Comparison of ENCODE assay signal across 19 mouse cellular contexts in genomic region chr2:28917156-28917517, GRCm38 (mm10). TPM values are rescaled to one million over a fixed set of nuclear protein-coding genes. Genes with fewer than 3 reads are reported as not detected.
A peak's percentile ranks its signal among the peaks of the same experiment; 100 is the strongest.
DNase-seq lines count a peak whose midpoint lies in the region; ATAC-seq lines count a peak whose summit lies in the region.
"Had no signal": no experiment of that assay in that cellular context is flagged by ENCODE, and none has a peak within 500 bp of the region (broad histone marks: within the 10 kb centered on the region; RNA-seq: fewer than 3 reads in every experiment).

No protein-coding gene starts in this region.

- H3K4me1 ChIP-seq in midbrain, embryonic 11.5 days (ENCODE audit: control insufficient read depth, insufficient read depth, low read length): peaks cover 13% of the 10 kb centered on the region; the same call in 1 of the 2 replicates
- H3K4me1 ChIP-seq in neural tube, embryonic 14.5 days (ENCODE audit: control insufficient read depth, insufficient read depth, low read length): no peaks in the 10 kb centered on the region

- H3K36me3 ChIP-seq in midbrain, embryonic 11.5 days (ENCODE audit: control insufficient read depth, insufficient read depth, low read length): no peaks in the 10 kb centered on the region
- no peaks in the 10 kb centered on the region for H3K36me3 ChIP-seq in neural tube, embryonic 14.5 days (ENCODE audit: control insufficient read depth, insufficient read depth, low read length)
- H3K36me3 ChIP-seq: heart, embryonic 12.5 days had no signal

- peak overlapping the region; percentile 47 for H3K4me2 ChIP-seq in midbrain, embryonic 11.5 days
- H3K4me2 ChIP-seq in neural tube, embryonic 14.5 days (ENCODE audit: low read depth, low read length): no peak overlapping the region; the same call in 1 of the 2 replicates

- peaks cover 95% of the 10 kb centered on the region for H3K27me3 ChIP-seq in midbrain, embryonic 11.5 days (ENCODE audit: control insufficient read depth, insufficient read depth, low read length)
- peaks cover 60% of the 10 kb centered on the region for H3K27me3 ChIP-seq in neural tube, embryonic 14.5 days (ENCODE audit: control insufficient read depth, insufficient read depth, low read length)

- DNase-seq in cerebellum, adult 9-11 months: peak; percentile 22
- no peak for DNase-seq in cerebellum, adult 18-20 months
- DNase-seq in retina, embryonic 14.5 days (ENCODE audit: low spot score): peak; percentile 42
- no peak for DNase-seq in retina, postnatal 1 day
- DNase-seq in midbrain, embryonic 11.5 days (ENCODE audit: low spot score, missing footprints): peak; percentile 95
- no peak for DNase-seq in spleen, postnatal 10 days (ENCODE audit: low spot score in 2 of 2)
- DNase-seq in Muller cell, postnatal 12 days (ENCODE audit: inconsistent ontology term): no peak
- DNase-seq: kidney, adult 11 months; kidney, postnatal 14 days; layer of hippocampus, adult 9-11 months; right cerebral cortex, adult 18-20 months; spleen, adult 18-20 months; thymus, postnatal 4 days had no signal

- H3K4me3 ChIP-seq in midbrain, embryonic 11.5 days (ENCODE audit: low read depth, low read length): peak overlapping the region; percentile 32
- H3K4me3 ChIP-seq in neural tube, embryonic 14.5 days (ENCODE audit: low read depth, low read length): peak overlapping the region; percentile 10; the same call in 1 of the 2 replicates
- H3K4me3 ChIP-seq: myocyte had no signal

- 2% methylated on average over 11 of the region's 11 CpGs for WGBS in midbrain, embryonic 11.5 days
- 4% methylated on average over 11 of the region's 11 CpGs for WGBS in neural tube, embryonic 14.5 days

- ATAC-seq in midbrain, embryonic 11.5 days (ENCODE audit: low FRiP score): 0 out of 2 replicates have a peak, but pooled peaks have one; percentile 19
- ATAC-seq in neural tube, embryonic 14.5 days (ENCODE audit: low read depth): no peak
- ATAC-seq: Patski had no signal

- H3K9ac ChIP-seq in midbrain, embryonic 11.5 days (ENCODE audit: low read length): peak overlapping the region; percentile 65; the same call in 1 of the 2 replicates
- H3K9ac ChIP-seq in neural tube, embryonic 14.5 days (replicated peaks; ENCODE audit: low read depth, low read length): no peak overlapping the region
- H3K9ac ChIP-seq: heart, embryonic 12.5 days; lung, embryonic 14.5 days had no signal

- peak overlapping the region; percentile 48; the same call in 1 of the 2 replicates for H3K27ac ChIP-seq in midbrain, embryonic 11.5 days (ENCODE audit: low read depth, low read length)
- H3K27ac ChIP-seq in neural tube, embryonic 14.5 days (ENCODE audit: low read depth, low read length): no peak overlapping the region
- H3K27ac ChIP-seq: stomach, postnatal 0 days had no signal

- H3K9me3 ChIP-seq in midbrain, embryonic 11.5 days (ENCODE audit: control insufficient read depth, low read length): no peaks in the 10 kb centered on the region
- no peaks in the 10 kb centered on the region for H3K9me3 ChIP-seq in neural tube, embryonic 14.5 days (ENCODE audit: control insufficient read depth, low read length)
- H3K9me3 ChIP-seq: heart, embryonic 12.5 days had no signal

RNA-seq across cellular contexts. Expression of gene Barhl1, which starts 0.7 kb away (rescaled TPM):
- polyA plus RNA-seq in midbrain, embryonic 11.5 days (2014; fragmentation: Nextera tagmentation; extraction: Ambion mirVana): 12.2 and 12.7 TPM in 2 replicates
- polyA plus RNA-seq in neural tube, embryonic 14.5 days (2014; fragmentation: Nextera tagmentation; extraction: Ambion mirVana): 4.5 and 4.7 TPM in 2 replicates
- polyA plus RNA-seq: heart, embryonic 12.5 days; lung, embryonic 14.5 days; stomach, postnatal 0 days had no signal

Comparison
In these comparisons a context has a peak if more than half of its experiments do, and no peak if none do; other contexts are left out.
1. DNase-seq: peak in cerebellum, adult 9-11 months (single experiment), retina, embryonic 14.5 days (single experiment) and midbrain, embryonic 11.5 days (single experiment); none in cerebellum, adult 18-20 months (0 of 2), retina, postnatal 1 day (single experiment), spleen, postnatal 10 days (0 of 2) and Muller cell, postnatal 12 days (single experiment).